In genomic region chr11:61142262-61142661, GRCm38 (mm10) we compare ENCODE assay signal across 12 mouse cellular contexts. TPM values are rescaled to one million over a fixed set of nuclear protein-coding genes. Genes with fewer than 3 reads are reported as not detected.
DNase-seq lines count a peak whose midpoint lies in the region; ATAC-seq and TF ChIP-seq lines count a peak whose summit lies in the region.
"Had no signal": no experiment of that assay in that cellular context is flagged by ENCODE, and none has a peak within 500 bp of the region (broad histone marks: within the 10 kb centered on the region; RNA-seq: fewer than 3 reads in every experiment).

No protein-coding gene starts in this region.

- H3K27ac ChIP-seq in stomach, embryonic 15.5 days: no peak overlapping the region
- no peak overlapping the region for H3K27ac ChIP-seq in stomach, postnatal 0 days (replicated peaks)

- no peak for TF ChIP-seq EP300 in stomach, postnatal 0 days (optimal IDR thresholded peaks at IDR 0.05)

- H3K4me1 ChIP-seq in stomach, embryonic 15.5 days: peaks cover 6% of the 10 kb centered on the region
- 0 out of 2 replicates have a peak, but pooled peaks cover 3% of the 10 kb centered on the region for H3K4me1 ChIP-seq in stomach, postnatal 0 days (replicated peaks; ENCODE audit: control insufficient read depth, insufficient read depth)

- H3K9me3 ChIP-seq in stomach, embryonic 15.5 days: no peaks in the 10 kb centered on the region
- H3K9me3 ChIP-seq in stomach, postnatal 0 days (ENCODE audit: control insufficient read depth, low read length): no peaks in the 10 kb centered on the region

- H3K9ac ChIP-seq in stomach, embryonic 15.5 days: no peak overlapping the region
- H3K9ac ChIP-seq in stomach, postnatal 0 days (ENCODE audit: low read length): no peak overlapping the region

- 49% methylated on average over 3 of the region's 3 CpGs for WGBS in stomach, embryonic 15.5 days
- 49% methylated on average over 3 of the region's 3 CpGs for WGBS in stomach, postnatal 0 days

- DNase-seq in stomach, postnatal 0 days (ENCODE audit: low spot score): no peak
- DNase-seq in embryo, embryonic 9.5 days (ENCODE audit: extremely low spot score): no peak
- no peak for DNase-seq in layer of hippocampus, postnatal 14 days (ENCODE audit: low spot score in 2 of 2)
- no peak for DNase-seq in urinary bladder, postnatal 14 days (ENCODE audit: low spot score)
- DNase-seq in frontal cortex, postnatal 14 days (ENCODE audit: low spot score in 2 of 2): no peak
- DNase-seq: cerebellum, adult 9-11 months; right cerebral cortex, postnatal 14 days had no signal

- H3K4me2 ChIP-seq in stomach, embryonic 15.5 days: no peak overlapping the region
- no peak overlapping the region for H3K4me2 ChIP-seq in stomach, postnatal 0 days (replicated peaks; ENCODE audit: low read depth)

- H3K27me3 ChIP-seq in stomach, embryonic 15.5 days (replicated peaks): no peaks in the 10 kb centered on the region
- no peaks in the 10 kb centered on the region for H3K27me3 ChIP-seq in stomach, postnatal 0 days (ENCODE audit: control insufficient read depth, insufficient read depth, low read length)

- TF ChIP-seq CTCF in stomach, postnatal 0 days (IDR thresholded peaks at IDR 0.05; ENCODE audit: low read depth): no peak

- no peaks in the 10 kb centered on the region for H3K36me3 ChIP-seq in stomach, embryonic 15.5 days
- no peaks in the 10 kb centered on the region for H3K36me3 ChIP-seq in stomach, postnatal 0 days (ENCODE audit: control insufficient read depth, insufficient read depth, low read length)

- no peak for ATAC-seq in stomach, embryonic 15.5 days (ENCODE audit: insufficient read depth, low FRiP score, low read depth)
- no peak for ATAC-seq in stomach, postnatal 0 days (ENCODE audit: low FRiP score, low TSS enrichment)
- ATAC-seq in inflammation-experienced regulatory T-cells, adult 6 months: peak; percentile 88
- ATAC-seq in monocyte, adult 5-6 weeks (replicated peaks; ENCODE audit: insufficient number of reproducible peaks, low FRiP score, low TSS enrichment, poor library complexity, severe bottlenecking): peak; percentile 64
- ATAC-seq: hindbrain, embryonic 16.5 days; Patski had no signal

- H3K4me3 ChIP-seq in stomach, embryonic 15.5 days (replicated peaks): 0 out of 2 replicates have a peak overlapping the region, but pooled peaks have one; percentile 0
- no peak overlapping the region for H3K4me3 ChIP-seq in stomach, postnatal 0 days (ENCODE audit: low read depth, low read length)

RNA-seq across cellular contexts. Expression of gene Tnfrsf13b, which starts 15.7 kb away (rescaled TPM):
- 2.5 and 3.4 TPM in 2 replicates for polyA plus RNA-seq in stomach, embryonic 15.5 days (2015; fragmentation: Nextera tagmentation; extraction: Ambion mirVana)
- 1.9 and 2.6 TPM in 2 replicates for polyA plus RNA-seq in stomach, postnatal 0 days (2015; fragmentation: Nextera tagmentation; extraction: Ambion mirVana)
- 10 to 100 TPM; 38.1 to 64.0 (median 57.2) TPM for polyA plus RNA-seq in inflammation-experienced regulatory T-cells, adult 6 months (2017; shearing (Covaris generic))
- total RNA-seq in monocyte, adult 5-6 weeks (2017): 39.9 to 75.6 TPM (median 53.5 TPM) in 3 replicates
- 1 to 10 TPM in 1 of 2 experiments, under 1 TPM in 1; 0.99 to 1.4 TPM for total RNA-seq in layer of hippocampus, postnatal 14 days (2021)
- polyA plus RNA-seq: Patski had no signal

RNA-seq across cellular contexts. Expression of gene Usp22, which starts 32.6 kb away (rescaled TPM):
- 92.9 and 104 TPM in 2 replicates for polyA plus RNA-seq in stomach, embryonic 15.5 days (2015; fragmentation: Nextera tagmentation; extraction: Ambion mirVana)
- polyA plus RNA-seq in stomach, postnatal 0 days (2015; fragmentation: Nextera tagmentation; extraction: Ambion mirVana): 31.9 and 35.6 TPM in 2 replicates
- polyA plus RNA-seq in inflammation-experienced regulatory T-cells, adult 6 months (2017; shearing (Covaris generic)): 10 to 100 TPM in 1 of 3 experiments, 1 to 10 TPM in 2; 6.9 to 14.7 (median 9.7) TPM
- 40.7 to 65.8 TPM (median 44.4 TPM) in 3 replicates for total RNA-seq in monocyte, adult 5-6 weeks (2017)
- total RNA-seq in layer of hippocampus, postnatal 14 days (2021): 100 to 1,000 TPM; 319 to 320 TPM

Comparison
In these comparisons a context has a peak if more than half of its experiments do, and no peak if none do; other contexts are left out.
1. ATAC-seq: peak in inflammation-experienced regulatory T-cells, adult 6 months (single experiment) and monocyte, adult 5-6 weeks (single experiment); none in stomach, embryonic 15.5 days (single experiment) and stomach, postnatal 0 days (single experiment).